Mouse (Mus musculus): ENCODE measurements around the gene Pald1.

The Pald1 gene

GRCm38 (mm10) chr10:61383021-61383714 lies at the start of gene Pald1:
Gene Pald1, minus strand, starts transcription at chr10:61383530.
- peak; percentile 76 for DNase-seq (ENCODE audit: low read depth, low spot score)

DNA sequence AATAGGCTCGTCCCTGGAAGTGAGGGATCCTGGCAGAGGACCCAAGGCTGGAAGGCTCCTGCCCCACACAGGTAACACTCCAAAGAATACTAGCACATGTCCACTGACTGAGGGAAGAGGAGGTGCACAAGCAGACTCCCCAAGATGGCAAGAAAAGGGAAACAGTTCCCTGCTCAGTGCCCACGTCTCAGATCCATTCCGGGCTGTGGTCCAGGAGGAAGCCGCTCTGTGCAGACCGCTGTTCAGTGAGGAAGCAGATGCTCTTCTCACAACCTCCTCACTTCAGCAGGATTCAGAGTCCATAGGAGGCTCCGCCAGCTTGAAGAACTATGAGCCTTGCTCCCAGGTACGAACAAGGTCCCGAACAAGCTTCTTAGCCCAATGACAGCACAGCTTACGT lies 48.0 kb upstream of the Pald1 start:
- DNase-seq (ENCODE audit: low read depth, low spot score) = no peak

DNA sequence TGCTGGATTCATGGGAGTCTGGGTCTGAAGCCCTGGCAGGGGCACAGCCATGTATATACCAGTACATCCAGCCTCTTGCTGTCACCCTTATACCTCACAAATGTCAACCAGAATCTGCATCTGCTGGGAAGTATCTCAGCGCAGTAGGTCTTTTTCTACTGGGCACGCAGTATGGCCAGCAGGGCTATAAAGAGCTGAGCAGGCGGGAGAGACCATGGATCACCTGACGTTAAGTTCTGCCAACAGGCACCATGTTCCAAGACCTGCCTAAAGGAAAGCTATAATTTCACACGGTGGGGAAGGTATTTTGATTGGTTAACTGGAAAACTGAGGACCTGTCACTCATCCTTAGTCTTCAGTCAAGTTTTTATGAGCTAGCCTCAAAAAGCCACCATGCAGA lies 45.7 kb upstream of the Pald1 start:
- DNase-seq (ENCODE audit: low read depth, low spot score) = no peak

DNA sequence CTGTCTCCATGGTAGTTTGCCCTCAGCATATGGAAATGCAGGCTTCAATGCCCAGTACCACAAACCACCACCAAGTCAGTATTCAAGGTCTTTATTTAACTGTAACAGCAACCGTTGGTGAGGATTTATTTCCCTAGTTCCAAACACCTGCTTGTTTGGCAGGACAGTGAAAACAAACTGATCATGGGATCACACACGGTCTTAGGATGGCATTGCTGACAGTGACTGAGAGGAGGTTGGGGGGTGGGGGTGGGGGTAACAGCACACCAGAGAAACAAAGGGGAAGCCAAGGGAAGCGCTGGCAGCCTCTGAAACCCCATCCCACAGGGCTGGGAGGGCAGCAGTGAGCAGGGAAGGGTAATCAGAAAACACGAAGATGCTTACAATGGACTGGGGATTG lies 45.1 kb upstream of the Pald1 start:
- DNase-seq (ENCODE audit: low read depth, low spot score) = no peak

GRCm38 (mm10) chr10:61427951-61428350 lies 44.6 kb upstream of the Pald1 start:
- peak; percentile 13 for DNase-seq (ENCODE audit: low read depth, low spot score)

DNA sequence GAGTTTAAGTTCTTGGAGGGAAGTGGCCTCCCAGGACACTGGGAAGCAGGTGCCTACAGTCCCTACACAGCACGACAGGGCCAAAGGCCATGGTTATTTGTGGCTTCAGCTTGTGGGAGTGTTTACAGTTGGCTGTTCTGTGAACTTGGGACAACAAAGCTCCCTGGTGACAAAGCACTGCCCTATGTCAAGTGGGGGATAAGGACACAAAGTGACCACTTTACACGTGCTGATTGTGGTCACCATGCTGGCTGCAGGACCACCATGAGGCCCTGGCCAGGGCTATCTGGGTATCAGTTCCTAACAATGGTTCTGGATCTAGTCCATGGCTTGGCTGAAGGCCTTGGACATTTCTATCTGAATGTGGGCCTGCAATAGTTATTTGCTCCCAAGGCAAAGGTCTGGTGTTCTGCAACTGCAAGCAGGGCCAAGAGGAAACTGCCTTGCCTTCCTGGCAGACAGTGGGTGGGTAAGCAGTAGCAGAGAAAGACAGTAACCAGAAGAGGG lies 43.0 kb upstream of the Pald1 start:
- no peak for DNase-seq (ENCODE audit: low read depth, low spot score)

- DNase-seq (ENCODE audit: low read depth, low spot score) = no peak
Measured at GRCm38 (mm10) chr10:61425047-61425446, 41.7 kb upstream of the Pald1 start.

DNA sequence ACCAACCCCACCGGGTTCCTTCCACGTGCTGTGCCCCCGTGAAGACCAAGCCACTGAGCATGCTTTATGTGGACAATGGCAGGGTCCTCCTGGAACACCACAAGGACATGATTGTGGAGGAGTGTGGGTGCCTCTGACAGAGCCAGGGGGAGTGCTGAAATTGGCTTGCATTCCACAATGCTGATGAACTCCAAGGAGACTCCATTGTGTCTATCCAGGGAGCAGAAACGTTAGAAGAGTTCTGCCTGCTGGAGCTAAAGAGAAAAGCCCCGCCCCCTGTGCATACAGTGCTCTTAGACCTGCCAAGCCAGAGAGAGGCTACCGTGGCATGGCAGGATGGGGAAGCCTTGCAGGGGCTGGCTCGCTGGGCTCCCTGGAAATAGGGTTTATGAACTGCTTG lies 41.2 kb upstream of the Pald1 start:
- peak; percentile 13 for DNase-seq (ENCODE audit: low read depth, low spot score)

GRCm38 (mm10) chr10:61423289-61423688 lies 40.0 kb upstream of the Pald1 start:
- DNase-seq (ENCODE audit: low read depth, low spot score) = no peak

- DNase-seq (ENCODE audit: low read depth, low spot score) = no peak
Measured at GRCm38 (mm10) chr10:61422861-61423260, 39.5 kb upstream of the Pald1 start.

DNA sequence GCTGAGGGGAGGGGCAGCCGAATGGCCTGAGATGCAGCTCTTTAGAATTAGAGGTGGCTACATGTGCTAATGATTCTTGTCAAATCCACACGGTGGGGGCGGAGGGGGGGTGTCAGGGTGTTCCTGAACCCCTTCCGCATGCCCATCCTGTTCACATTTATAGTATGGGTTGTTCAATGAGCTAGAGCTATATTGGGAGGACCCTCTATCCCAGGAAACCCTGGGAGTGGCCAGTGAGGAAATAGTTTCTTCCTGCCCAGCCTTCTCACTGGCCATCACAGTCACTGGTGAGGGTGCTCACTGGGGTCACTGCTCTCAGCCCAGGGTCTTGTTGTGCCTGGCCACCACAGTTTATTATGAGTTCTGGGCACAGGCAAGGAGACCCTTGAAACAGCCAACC lies 36.7 kb upstream of the Pald1 start:
- DNase-seq (ENCODE audit: low read depth, low spot score) = no peak

DNA sequence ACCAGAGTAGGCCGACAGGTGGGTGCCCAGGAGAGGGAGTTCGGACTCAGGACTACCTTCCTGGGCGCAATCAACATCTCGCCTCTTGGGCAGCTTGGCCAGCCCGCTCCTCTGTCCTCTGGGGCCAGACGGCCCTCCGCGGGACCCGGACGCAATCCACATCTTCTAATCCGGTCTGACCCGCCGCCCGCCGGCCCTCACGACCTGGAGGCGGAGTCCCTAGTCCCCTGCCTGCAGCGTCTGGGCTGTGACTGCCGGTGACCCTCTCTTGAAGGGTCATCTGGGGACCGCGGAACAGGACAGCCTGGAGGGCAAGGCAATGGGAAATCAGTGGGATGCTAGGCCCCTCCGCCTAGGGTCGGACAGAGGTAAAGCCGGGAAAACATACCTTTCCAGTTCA lies 35.8 kb upstream of the Pald1 start:
- no peak for DNase-seq (ENCODE audit: low read depth, low spot score)

DNA sequence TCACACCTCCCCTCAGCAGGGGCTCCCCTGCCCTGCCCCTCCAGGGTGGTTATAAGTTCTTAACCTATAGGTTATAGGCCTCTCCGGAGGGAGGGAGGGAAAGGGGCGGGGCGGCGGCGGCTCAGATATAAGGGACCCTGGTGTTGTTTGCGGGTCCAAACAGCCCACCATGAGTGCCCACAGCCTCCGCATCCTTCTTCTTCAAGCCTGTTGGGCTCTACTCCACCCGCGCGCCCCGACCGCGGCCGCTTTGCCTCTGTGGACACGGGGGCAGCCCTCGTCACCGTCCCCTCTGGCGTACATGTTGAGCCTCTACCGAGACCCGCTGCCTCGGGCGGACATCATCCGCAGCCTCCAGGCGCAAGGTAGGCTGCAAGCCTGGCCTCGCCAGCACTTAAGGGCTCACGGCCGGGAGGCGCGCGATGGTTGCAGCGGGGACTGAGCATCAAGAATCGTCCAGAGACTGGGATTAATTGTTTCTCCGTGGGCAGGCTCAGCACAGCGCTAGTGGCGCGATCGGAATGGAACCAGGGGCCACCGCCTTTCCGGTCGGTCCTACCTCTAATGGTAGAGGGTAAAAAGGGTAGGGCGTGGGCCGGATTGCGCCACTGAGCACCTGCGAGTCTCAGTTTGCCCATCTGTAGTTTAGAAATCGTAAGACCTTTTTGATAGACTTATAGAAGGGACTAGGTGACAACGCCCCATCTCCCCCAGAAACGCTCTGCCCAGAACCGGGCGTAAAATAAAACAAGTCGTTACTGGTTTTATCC lies 35.0 kb upstream of the Pald1 start:
- no peak for DNase-seq (ENCODE audit: low read depth, low spot score)

DNA sequence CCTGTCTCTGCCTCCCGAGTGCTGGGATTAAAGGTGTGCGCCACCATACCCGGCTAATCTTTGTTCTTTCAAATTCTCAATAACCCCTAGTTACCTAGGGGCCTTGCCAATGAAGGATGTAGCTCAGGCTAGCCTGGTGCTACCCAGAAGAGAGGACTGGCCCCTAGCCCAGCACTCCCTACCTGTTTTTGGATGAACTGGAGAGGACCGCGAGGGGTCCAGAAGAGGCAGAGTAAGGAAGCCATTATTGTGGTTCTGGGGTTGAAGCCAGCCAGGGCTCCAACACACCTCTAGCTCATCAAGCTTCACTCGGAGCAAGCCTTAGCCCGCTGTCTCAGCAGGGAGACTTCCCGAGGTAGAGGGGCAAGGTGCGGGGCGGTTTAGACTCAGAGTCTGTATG lies 34.3 kb upstream of the Pald1 start, which contains the start of gene Nodal:
Nodal (plus strand) TSS at position 301 of the 400 bp plus-strand sequence.
- DNase-seq (ENCODE audit: low read depth, low spot score) = no peak

GRCm38 (mm10) chr10:61417046-61417445 lies 33.7 kb upstream of the Pald1 start:
- DNase-seq (ENCODE audit: low read depth, low spot score) = no peak

GRCm38 (mm10) chr10:61416561-61416960 lies 33.2 kb upstream of the Pald1 start:
- DNase-seq (ENCODE audit: low read depth, low spot score) = no peak

DNA sequence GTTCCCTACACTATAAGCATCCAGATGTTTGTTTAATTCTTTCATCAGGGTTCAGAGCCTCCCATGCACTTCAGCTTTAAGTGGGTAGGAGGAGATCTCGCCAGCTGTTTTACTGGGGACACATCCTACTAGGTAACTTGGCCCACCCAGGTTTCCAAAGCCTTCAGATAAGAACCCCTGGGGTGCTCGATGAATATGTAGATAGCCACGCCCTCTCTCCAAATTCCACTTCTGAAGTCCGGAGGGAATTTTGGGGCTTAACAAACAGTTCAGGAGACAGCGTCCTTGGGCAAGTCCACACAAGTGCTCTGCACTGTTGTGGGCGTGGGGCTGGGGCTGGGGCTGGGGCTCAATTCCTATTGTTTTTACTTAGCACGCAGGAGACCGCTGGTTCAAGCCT lies 32.6 kb upstream of the Pald1 start:
- no peak for DNase-seq (ENCODE audit: low read depth, low spot score)

DNA sequence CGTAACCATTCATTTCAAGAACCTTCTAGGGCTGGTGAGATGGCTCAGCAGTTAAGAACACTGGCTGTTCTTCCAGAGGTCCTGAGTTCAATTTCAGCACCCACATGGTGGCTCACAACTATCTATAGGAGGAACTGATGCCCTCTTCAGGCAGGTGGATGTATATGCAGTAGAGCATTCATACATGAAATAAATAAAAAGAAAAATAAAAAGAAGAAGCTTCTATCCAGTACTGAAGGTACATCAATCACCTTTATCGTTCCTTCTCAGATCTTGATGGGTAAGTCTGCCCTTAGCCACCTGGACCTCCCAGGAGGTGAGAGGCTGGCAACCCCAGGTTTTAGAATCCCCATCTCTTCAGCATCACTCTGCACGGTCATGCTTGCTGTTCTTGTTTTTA lies 31.9 kb upstream of the Pald1 start:
- no peak for DNase-seq (ENCODE audit: low read depth, low spot score)

- DNase-seq (ENCODE audit: low read depth, low spot score) = no peak
Measured at GRCm38 (mm10) chr10:61412910-61413625, 29.7 kb upstream of the Pald1 start.

- no peak for DNase-seq (ENCODE audit: low read depth, low spot score)
Measured at GRCm38 (mm10) chr10:61410193-61410592, 26.9 kb upstream of the Pald1 start.

GRCm38 (mm10) chr10:61409776-61410175 lies 26.4 kb upstream of the Pald1 start:
- no peak for DNase-seq (ENCODE audit: low read depth, low spot score)

DNA sequence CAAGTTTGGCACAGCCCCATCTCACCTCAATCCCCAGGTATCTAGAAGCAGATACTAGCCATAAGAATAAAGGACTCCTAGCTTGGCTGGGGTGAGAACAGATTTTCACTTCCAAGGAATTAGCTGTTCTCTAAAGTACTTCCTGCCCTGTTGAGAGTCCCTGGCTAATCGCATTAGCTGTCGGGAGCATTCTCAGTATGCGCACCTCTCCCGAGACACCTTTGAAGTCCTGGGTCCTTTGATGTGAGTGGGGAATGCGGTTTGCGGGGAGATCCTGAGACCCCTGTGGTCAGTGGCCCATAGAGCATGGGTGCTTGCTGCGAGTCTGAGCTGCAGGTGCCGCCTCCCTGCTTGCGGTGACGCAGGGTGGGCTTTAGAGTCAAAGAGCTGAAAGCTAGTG lies 22.6 kb upstream of the Pald1 start:
- DNase-seq (ENCODE audit: low read depth, low spot score) = no peak

Measured in 3T3-L1 (cell line).